Mouse (Mus musculus): ENCODE results near the gene Nphp3.
A peak's percentile ranks its signal among the peaks of the same experiment; 100 is the strongest.

Nphp3 gene

DNA sequence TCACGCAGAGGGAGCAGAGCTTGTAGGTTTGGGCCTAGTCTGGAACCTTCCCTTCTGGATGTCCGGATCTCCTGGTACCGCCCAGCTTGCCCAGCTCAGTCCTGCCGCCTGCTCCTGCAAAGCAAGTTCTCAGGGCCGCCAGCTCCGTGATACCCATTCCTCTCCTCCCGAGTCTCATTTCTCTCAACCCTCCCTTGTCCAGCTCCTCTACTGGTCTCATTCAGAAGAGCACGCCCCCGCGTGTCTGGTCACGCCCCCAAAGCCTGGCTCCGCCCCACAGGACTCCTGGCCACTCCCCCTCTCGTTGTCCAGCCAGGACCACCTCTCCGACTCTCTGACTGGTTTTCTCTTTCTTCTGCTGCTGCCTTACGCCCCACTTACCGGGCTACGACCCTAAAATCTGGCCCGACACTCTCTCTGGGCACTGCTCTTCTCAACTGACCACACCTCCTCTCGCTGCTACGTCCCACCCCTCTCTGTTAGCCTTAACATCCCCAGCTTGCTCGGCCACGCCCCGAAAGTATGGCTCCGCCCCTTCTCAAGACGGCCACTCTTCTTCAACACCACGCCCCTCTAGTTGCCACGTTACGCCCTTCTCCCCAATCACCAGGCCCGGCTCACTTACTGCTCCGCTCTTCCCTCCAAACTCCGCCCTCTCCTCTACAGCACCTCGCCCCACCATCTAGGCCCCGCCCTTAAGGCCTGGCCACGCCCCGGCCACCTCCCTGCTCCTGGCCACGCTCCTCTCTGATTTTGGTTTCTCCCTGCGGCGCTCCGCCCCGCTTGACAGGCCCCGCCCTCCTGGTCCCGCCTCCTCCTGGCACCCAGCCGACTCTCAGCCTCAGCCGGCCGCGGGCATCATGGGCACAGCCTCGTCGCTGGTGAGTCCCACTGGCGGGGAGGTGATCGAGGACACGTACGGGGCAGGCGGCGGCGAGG lies at the start of gene Nphp3:
Gene Nphp3, plus strand, starts transcription at position 624 of the 939 bp plus-strand sequence.
- peak; percentile 100 for DNase-seq

DNA sequence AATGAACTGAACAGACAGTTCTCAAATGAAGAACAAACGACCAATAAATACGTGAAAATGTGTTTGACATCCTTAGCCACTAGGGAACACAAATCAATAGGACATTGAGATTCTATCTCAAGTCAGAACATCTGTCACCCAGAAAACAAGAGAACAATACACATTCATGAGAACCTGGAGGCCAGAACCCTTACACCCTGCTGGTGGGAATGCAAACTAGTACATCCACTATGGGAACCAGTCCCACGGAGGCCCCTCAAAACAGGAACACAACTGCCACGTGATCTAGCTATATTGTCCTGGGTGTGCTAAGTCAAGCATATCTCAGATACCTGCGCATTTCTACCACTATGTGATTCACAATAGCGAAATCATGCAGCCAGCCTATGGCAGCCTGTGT lies 43.6 kb upstream of the Nphp3 start:
- no peak for DNase-seq

DNA sequence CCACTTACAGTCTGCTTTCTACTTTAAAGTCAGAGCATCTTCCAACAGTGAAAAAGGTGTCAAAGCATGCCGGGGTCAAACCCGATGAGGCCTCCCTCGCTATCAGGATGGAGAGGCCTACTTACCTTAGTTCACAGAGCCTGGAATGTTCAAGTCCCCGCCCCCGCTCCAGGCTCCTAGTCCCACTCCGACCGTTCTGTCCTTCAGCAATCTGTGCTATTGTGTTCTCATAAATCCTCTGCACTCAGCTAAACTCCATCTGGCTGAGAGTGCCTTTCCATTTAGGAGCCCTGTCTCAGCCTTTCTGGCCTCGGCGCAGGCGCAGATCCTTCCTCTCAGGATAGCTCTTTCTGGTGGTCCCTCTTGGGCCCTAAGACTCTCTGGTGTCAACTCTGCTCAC lies 42.4 kb upstream of the Nphp3 start:
- no peak for DNase-seq

DNA sequence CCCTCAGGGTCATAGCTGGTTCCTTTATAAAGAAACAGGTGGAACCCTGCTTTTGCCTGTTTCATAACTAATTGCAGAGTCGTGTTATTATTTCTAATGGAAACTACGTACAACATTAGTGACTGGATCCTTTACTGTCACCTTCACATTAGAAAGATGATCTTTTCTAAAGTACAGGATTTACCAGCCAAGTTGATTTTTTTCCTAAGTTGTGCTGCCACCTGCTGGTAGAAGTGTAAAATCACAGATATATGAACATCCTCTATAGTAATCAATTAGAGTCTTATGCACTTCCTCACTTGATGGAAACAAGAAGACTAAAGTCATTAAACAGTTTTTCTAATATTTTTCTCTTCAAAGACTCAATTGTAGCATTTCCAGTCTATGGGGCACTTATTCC lies 5.8 kb upstream of the Nphp3 start:
- DNase-seq, result peak; percentile 67

DNA sequence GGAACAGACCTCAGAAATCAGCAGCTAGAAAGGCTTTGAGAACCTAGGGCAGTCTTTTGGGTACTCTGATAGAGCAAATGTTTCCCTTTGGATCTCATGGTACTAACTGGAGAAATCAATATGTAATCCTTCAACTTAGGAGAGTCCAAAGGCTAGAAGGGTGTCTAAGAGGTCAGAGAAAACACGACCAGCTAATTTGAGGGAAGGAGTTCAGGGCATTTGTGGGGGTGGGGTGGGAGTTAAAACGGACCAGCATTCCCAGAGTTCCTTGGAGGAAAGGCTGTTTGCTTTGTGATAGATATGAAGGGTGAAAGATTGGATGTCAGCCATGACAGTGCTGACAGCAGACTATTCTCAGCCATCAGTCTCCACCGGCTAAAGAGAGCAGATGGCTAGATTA lies 1.7 kb upstream of the Nphp3 start:
- DNase-seq, result no peak

DNA sequence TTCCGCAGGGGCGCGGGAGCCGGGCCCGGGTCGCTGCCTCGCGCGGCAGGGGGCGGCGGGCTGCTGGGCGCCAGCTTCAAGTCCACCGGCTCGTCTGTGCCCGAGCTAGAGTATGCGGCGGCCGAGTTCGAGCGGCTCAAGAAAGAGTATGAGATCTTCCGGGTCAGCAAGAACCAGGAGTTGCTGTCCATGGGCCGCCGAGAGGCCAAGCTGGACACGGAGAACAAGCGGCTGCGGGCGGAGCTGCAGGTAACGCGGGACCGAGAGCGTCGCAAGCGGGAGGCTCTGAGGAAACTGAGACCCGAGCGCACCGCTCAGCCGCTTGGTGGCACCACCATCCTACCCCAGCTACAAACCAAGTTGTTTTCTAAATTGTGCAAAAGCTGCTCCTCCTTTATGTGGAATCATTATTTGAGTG lies 578 bp downstream of the Nphp3 start:
- no peak for DNase-seq

DNA sequence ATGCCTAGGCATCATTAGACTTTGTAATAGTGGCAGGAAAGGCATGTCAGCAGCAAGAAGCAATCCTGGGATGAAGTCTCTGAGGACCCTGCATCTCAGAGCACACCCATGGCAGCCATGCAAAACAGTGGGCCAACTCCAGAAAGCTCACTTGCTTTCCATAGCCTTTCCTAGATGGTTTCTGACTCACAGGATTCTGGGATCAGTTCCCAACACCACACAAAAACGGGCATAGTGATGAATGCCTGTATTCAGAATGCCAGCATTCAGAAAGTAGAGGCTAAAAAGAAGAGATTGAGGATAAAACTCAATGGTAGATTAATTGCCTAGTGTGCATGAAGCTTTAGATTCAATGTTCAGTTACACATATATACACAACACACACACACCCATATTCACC lies 12.2 kb downstream of the Nphp3 start:
- DNase-seq, result no peak

DNA sequence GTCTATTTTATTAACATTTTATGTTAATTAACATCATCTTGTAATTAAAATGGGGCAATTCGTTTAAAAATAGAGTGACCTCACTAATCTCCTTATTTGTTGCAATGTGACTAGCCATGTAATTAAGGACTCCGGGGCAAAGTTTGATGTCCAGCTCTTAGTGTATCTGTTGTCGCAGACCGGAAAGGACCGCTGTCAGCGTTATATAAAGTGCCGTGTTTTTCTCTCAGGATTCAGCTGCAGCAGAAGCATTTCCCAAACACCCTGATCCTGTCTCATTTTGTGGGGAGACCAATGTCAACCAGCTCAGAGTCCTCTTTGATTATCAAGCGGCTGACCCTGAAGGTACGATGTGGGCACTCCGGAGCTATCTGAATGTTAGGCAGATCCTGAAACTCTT lies 18.7 kb downstream of the Nphp3 start:
- no peak for DNase-seq

DNA sequence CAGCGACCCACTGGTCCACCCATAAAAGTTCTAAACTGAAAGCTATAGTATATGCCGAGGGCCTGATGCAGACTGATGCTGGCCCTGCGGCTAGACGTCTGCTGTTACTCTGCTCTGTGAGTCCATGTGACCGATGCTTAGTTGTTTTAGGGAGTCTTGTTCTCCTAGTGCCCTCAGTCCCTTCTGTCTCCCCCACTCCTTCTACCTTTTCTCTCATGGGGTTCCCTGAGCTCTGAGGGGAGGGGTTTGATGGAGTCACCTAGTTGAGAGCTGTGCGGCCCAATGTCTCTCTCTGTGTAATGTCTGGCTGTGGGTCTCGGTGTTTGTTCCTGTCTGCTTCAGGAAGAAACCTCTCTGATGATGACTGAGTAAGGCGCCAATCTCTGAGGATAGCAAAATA lies 24.8 kb downstream of the Nphp3 start:
- no peak for DNase-seq

DNA sequence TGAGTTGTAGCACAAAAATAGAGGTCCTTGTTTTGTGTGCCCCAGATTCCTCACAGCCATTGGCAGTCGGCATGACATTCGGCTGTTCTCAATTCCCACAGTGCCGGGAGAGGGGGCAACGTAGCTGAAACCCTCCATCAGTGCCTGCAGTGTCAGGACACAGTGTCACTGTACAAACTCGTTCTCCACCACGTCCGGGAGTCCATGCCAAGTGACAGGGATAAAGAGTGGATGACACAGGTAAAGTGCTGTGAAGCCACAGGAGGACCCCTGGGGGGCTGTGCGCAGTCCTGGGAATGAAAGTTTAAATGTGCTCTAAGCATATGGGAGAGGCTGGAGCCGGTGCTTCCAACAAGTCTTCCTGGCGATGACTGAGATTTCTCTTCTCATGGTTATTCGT lies 27.5 kb downstream of the Nphp3 start:
- DNase-seq, result no peak

DNA sequence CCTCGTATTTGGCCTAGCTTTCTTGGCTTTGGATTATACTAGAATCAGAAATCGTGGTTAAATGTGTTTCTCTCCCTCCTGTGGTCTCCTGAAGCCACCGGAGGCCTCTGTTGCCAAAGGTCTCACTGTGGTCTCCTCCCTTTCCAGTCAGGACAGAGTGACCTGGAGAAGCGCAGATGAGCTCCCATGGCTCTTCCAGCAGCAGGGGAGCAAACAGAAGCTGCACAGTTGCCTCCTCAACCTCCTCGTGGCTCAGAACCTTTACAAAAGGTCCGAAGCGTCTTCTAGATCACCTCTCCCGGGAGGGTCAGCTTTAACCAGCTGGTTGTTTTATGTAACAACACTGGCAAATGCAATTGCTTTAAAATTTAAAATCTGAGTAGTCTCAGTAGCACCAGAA lies 31.9 kb downstream of the Nphp3 start:
- no peak for DNase-seq

DNA sequence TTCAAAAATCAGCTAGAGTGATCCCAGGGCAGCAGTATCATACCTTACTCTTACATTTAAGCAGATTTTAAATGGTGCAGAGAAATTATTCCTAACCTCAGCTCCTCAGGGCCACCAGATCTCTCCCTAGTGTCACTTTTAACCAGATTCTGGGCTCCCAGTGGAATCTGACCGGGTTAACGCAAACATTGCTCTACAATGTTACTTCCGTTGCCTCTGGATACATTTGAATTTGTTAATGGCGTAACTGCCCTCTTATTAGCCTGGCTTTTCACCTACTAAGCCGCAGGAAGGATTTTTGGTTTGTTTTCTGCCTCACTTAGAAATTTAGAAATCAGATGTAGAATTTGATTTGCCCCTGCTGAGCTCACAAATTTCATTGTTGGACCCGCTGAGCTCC lies 32.4 kb downstream of the Nphp3 start:
- DNase-seq, result no peak

DNA sequence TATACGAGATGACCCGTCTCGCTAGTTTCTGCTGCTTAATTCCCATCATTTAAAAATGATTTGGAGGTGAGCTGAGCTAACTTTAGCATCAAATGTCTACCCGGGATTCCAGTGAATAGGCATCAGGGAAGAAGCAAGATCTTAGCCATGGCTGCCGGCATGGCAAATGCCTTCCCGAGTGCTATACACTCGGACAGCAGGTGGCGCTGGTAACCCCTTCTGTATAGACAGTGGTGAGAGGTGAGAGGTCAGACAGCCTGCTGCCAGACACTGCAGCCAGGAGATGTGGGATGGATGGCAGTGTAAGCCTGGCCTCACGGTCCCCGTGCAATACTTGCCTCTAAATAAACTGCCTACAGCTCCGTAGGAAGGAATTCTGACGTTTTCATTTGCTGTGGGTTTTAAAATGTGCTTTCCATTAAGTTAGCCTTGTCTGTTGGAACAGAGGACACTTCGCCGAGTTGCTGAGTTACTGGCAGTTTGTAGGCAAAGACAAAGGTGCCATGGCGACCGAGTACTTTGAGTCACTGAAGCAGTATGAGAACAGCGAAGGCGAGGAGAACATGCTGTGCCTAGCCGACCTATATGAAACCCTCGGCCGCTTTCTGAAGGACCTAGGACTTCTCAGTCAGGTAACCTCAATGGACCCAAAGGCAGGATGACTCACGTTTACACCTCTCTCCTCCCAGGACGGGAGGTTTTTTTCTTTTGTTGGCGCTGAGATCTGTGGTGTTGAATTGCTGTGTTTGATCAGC lies 33.1 kb downstream of the Nphp3 start:
- peak; percentile 58 for DNase-seq

DNA sequence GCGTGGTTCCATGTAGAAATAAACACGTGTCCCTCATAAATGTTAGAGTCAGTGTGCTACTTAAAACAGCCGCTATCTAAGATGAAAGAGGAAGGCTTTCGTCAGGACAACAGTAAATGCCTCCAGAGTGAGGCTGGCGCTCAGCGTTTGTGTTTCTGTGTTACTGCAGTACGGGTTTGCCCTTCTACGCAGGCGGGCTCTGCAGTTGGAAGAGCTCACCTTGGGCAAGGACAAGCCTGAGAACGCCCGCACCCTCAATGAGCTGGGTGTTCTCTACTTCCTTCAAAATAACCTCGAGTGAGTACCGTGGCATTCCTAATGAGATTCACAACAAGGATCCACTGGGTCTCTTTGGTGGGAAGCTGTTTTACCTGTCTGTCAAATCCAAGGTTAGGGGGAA lies 35.9 kb downstream of the Nphp3 start:
- DNase-seq, result no peak

DNA sequence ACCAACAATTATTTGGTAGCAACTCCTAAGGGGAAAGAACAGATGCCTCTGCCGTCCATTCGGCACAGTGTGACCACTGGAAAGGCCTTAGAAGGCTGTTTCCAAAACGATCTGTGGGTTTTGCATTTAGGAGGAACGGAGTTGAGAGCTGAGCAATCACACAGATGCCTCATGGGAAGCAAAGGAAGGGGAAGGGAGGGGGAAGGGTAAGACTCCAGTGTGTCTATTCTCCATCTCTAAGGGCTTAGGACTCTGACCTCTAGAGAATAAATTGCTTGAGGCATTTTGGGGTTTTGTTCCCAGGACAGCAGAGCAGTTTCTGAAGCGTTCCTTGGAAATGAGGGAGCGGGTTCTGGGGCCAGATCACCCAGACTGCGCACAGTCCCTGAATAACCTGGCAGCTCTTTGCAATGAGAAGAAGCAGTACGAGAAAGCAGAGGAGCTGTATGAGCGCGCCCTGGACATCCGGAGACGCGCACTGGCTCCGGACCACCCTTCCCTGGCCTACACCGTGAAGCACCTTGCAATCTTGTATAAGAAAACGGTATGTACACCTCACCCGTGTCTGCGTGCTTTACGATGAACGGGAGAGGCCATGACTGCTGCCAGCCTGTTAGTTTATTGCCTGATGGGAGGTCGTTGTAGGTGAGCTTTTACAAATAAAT lies 36.8 kb downstream of the Nphp3 start:
- DNase-seq, result no peak

DNA sequence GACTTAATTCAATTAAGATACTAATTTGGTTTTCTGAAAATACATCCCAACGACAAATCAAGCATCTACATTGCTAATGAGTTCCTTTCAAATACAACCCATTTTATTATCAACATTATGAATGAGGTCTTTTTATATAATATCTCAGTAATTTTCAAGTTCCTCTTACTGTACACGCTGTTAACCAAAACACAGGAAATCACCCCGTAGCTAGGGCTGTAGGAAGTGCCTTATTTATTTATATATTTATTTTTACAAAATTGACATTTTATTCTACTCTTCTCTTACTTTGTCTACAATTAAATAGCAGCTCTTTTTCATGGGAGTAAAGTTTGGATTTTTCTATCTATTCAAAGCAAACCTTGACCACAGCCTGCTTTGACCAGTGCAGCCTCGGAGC lies 37.4 kb downstream of the Nphp3 start:
- DNase-seq, result no peak

DNA sequence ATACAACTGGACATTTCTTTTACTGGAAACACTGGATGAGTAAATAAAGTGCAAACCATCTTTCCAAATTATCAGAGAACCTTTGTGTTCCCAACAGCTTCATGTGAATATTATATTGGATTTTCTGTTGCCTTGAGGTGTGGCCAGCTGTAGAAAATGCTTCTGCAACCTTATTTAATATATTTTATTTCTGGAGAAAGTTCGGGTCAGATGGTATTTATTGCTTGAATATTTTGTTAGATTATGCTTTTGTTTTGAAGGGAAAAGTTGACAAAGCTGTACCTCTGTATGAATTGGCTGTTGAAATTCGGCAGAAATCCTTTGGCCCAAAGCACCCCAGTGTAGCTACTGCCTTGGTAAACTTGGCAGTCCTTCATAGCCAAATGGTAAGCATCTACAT lies 38.0 kb downstream of the Nphp3 start, which contains the start of gene Gm28305:
Gene Gm28305, plus strand, starts transcription at position 301 of the 400 bp plus-strand sequence.
- DNase-seq, result no peak

DNA sequence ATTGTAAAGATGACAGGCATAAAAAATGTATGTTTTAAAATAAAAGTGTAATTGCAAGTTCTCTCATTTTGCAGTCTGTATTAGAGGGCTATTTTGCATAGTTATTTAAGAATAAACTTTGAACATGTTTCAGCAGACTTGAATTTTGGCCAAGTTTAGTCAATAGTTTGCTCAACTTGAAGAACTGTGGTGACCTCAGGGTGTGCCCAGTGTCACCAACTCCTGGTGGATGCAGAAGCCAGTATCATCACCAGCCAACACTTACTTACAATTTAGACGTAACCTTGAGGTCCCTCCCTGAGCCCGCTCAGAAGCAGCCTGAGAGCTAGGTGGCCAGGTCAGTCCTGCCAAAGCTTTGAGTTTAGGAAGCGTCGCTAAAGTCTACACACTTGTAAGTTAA lies 41.3 kb downstream of the Nphp3 start:
- no peak for DNase-seq

DNA sequence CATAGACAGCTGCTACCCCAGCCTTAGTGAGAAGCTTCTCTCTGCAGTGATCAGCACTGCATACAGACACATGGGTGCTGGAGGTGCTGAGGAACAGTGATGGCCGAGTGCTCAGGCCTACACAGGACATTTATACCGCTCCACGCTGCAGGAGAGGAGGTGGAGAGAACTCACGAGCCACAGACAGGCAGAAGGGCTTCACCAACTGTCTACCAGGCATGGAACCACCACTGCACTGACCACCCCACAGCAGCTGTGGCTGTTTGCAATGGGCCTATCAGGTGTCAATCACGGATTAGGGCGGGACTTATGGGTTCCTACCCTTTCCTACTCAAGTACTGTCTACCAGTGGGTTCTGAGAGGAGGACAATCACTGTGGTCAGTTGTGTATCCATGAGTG lies 48.7 kb downstream of the Nphp3 start:
- DNase-seq, result no peak

DNA sequence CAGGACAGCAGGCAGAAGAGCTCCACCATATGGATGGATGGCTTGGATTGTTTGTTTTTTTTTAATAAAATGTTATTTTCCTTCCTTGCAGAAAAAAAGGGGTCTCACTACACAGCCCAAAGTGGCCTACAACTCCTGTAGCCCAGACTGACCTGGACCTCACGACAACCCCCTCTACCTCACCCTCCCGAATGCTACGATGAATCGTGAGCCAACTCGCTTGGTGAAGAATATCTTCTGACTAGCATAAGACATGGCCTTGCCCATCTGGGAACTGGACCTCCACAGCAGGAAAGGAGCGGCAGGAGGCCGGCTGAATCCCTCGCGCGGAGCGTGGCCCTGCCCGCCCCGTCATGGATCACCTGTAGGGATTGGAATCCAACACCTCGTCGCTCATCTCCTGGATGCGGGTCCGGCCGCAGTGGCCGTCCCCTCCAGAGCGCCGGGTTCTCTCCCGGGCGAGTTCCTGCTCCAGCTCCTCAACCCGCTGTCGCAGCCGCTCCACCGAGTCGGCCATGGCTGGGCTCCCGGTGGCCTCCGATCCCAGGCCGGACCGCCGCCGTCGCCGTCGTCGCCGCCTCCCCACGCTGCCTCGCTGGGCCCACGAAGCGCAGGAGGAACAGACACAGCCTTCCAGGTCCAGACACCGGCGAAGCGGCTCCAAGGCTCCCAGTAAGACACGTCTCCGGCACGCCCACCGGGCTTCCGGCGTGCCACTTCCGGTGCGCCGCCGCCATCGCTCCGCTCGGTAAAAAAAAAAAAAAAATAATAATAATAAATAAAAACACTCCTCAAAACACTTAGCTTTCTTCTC lies 60.3 kb downstream of the Nphp3 start, which contains the start of gene Uba5:
Gene Uba5, minus strand, starts transcription at position 705 of the 814 bp plus-strand sequence.
- no peak for DNase-seq

DNA sequence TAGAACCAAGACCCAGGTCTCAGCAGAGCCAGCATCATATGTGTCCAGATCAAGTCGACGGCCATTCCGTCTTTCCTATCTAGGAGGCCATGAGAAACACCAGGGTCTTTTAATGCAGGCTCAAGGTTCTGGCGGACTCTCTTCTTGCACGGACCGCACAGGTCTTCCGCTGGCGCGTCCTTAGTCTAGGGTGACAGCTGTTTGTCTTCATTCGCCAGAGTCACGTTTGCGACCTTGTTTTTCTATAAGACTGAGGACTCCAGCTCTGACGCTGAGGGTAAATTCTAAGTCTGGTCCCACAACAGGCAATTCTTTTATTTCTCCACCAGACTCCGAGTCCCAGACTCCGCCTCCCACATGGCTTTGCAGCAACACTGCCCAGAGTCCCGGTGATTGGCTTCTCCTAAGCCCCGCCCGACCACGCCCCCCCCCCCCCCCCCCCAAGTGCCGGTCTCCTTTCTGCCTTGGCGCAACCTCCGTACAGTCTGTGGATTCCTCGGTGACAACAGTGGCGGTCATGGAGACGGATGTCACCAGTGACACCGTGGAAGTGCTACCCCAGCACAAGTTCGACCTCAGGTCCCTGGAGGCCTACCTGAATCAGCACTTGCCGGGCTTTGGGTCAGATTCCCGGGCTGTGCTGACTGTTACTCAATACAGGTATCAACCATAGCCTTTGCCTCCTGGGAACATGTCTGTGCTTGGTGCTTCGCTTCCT lies 61.1 kb downstream of the Nphp3 start, which contains the start of gene Acad11:
Gene Acad11, plus strand, starts transcription at position 134 of the 718 bp plus-strand sequence.
- DNase-seq, result peak; percentile 92

DNA sequence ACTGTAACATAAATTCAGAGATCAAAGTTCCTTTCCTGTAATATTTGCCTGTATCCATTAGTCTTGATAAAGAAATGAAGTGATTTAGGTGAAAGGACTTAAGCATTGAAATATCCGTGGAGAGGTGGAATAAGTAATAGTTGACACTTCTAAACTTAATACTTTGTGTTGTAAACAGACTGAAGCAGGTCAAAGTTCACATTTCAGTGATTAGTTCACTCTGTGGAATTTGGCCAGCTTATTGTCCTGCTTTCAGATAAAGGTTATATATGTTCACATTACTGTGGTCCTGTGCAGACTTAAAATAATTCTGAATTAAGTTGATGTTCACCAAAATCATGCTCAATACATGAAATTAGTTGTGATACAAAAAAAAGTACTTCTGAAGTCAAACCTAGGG lies 62.2 kb downstream of the Nphp3 start:
- no peak for DNase-seq
